Mouse (Mus musculus) kidney, adult 2 months (tissue): Measurements from ENCODE around the gene Nf1.

Experiments
- CTCF ChIP-seq: fragments of 200-500 bp; conservative IDR thresholded peaks from 2 replicates; pipeline ENCODE4 v1.5.1; 2011; ENCODE audit warnings: low read depth, mild to moderate bottlenecking, control low read depth, low read length, moderate library complexity, mixed read lengths; ENCODE audit not compliant: insufficient read depth, insufficient read length
- POLR2A ChIP-seq: fragments of 200-500 bp; IDR thresholded peaks from one replicate; pipeline ENCODE4 v1.6.1; 2011; ENCODE audit warnings: low read depth, low read length, control low read depth

DNA sequence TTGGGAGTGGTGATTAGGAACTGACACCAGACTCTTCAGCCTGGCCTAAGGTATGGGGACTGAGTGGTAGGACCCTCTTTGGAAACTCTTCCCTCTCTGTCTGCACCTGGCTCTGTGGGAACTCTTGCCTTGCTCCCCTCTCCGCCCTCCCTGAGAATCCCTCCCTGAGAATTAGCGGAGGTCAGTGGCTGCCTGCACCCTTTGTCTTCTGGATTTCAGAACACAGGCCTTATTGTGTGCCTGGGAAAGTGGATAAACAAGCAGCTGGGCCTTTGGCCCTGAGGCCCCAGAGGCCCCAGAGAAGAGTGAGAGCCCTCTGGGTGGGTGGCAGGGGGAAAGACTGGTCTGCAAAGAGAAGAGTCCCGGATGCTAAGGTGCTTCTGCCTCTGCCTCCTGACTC is 273.6 kb downstream of the Nf1 start:
- TF ChIP-seq CTCF (no peak), POLR2A (no peak)
